Mouse (Mus musculus) retina, postnatal 1 day (tissue): ENCODE data around the gene Vps16.

Experiments used
- DNase-seq: peaks from one replicate; pipeline ENCODE4 v3.0.0-alpha.2; 2012

Gene Vps16

DNA sequence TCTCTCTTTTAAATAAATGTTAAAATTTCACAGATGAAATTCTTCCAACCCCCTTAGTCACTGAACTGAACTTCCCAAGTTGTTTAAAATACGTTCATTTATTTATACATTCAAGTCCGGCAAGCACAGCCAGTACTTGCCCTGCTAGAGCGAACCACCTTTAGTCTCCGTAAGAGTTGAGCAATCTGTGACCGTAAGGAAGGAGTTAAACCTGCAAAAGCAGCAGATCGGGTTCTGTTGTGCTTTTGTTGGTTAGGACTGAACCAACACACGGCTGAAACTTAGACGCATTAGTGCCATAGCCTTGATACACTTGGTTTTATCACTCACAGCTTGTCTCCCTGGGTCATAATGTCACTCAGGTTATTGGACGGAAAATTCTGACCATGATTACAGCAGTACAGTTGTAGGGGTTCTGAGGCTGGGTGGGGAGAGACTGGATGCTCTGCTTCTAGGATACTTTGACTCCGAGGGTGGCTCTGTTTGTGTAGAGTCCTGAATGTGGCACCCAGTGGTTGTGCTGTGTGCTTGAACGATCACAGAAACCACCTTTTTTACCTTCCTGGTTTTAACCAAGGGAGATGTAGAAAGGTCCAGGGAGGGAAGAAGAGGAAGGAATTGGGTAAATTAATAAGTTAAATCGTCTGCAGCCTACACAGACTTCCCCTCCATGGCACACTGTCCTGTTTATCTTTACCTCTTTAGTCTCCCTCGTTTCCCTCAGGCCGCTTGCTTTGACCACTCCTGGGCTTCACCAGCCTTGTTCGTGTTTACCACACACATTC lies 37.3 kb downstream of the Vps16 start:
- DNase-seq, result no peak

DNA sequence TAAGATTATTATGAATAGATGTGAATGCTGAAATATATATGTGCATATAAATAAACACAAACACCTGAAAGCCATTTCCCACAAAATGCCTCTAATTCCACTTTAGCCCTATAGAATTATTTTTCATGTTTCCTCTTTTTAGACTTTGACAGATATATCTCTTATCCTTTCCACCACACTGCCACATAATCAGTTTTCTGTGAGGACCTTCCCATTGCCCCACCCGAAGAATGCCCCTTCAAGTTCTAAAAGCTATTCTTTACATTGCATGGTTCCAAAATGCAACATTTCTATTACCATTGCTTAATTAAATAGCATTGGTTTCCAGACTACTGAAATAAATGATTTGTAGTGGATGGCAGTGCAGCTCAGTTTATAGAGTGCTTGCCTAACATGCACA lies 42.3 kb downstream of the Vps16 start:
- DNase-seq, result no peak

DNA sequence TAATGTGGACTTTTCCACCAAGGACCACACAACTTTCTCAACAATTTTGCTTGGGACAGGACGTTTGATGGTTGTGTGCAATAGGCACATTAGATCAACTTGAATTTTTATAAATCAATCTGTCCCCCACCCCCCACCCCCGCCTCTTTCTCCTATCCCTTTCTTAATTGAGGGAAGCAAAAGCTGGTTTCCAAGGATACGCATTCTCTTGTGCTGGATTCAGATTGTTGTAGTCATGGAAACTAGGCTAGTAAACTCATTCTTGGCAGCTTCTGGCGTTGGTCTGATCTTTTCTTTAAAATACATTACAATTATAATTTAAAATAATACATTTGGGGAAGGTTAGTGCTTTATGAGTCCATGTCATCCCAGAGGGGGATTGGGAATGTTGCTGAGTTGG lies 45.2 kb downstream of the Vps16 start:
- peak; percentile 57 for DNase-seq

DNA sequence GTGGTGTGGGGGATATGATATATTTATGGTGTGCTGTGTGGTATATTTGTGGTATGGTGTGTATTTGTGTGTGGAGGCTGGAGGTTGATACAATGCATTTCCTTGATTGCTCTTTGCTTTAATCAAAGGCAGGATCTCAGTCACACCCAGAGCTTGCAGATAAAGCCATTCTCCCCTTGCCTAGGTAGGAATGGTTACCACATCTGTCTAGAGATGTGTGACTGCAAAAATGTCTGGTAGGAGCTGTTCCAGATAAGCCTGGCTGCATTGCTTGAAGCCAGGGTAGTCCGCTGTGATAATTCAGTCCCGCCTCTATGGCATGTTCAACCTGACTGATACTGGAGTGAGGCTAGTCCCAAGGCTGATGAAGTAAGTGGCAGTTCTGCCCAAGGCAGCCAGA lies 45.8 kb downstream of the Vps16 start:
- no peak for DNase-seq

DNA sequence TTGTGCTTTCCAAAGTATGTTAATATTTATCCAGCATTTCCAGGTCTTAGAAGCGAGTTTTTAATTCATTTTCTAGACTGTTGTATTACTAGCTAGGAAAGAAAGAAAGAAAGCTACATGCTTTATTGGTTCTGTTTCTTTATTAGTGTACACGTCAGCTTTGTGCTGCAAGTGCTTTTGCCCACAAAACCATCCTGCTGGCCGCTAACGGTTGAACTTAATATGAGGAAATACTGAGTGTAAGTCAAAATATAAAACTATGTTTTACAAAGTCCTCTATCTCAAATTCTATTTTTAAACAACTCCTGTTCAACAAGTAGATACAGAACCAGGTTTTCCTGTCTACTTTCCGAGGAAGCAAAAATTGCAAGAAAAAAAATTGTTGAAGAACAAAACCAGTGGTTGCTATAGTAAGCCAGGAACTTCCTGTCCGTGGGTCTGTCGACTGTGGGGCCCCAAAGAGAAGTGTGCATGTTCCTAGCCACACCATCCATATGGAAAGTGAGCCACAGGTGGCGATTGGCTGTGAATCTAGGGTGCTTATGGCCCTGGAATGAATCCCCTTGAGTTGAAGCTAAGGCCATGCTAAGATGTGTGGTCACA lies 48.9 kb downstream of the Vps16 start:
- DNase-seq, result no peak

DNA sequence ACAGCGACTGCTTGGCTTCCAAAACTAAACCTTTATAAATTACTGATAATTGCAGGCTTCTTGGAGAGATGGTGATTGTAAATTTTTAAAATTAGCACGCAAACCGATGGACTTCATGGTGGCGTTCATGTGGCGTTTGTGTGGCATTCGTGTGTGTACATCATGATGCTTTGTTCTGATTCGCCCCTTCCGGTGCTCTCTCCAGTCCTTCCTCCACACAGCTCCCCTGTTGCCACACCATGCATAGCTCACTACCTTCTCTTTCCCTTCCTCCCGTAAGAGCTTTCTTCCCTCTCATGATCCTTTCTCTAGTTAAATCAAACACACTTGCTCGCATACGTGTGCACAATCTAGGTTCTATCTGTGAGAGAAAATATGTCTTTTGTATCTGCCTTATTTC lies 51.6 kb downstream of the Vps16 start:
- DNase-seq, result no peak

DNA sequence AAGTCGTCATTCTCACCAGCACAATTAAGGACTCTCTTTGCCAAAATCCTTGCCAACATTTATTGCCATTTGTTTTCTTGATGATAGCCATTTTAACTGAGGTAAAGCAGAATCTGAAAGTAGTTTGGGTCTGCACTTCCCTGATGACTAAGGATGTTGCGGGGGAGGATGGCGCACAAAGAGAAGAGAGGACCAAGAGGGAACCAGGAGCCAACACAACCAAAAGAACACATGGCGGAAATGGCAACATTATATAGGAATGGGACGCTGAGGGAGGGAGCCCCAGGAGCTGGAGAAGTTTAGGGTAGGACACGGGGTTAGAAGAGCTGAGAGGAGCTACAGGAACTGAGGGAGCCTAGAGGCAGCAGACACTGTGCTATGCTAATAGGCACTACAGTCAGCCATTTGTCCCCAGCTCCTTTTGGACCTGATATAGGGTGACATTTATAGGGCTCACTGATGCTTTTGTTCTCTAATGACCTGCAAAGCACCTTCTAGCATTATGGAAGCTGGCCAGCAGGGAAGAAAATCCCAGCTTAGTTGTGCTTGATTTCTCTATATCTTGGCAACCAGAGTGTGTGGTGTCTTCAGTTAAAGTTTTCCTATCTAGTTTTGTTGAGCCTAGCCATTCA lies 52.6 kb downstream of the Vps16 start:
- peak; percentile 38 for DNase-seq

DNA sequence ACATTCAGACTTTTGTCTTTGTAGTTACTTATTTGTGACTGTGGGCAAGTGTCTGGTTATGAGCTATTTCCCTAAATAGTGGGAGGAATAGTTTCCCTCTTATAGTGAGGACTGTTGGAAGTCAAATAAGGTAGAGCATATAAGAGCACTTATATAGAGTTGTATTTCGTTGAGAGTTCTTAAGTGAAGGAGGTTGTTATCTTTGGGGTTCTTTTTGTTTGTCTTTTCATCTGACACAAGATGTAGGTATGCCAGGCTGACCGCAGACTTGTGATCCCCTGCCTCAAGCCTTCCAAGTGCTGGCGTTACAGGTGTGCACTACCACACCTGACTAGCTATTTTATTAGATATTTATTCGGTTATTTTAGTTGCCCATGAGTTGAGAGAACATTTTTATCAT lies 58.0 kb downstream of the Vps16 start:
- no peak for DNase-seq

DNA sequence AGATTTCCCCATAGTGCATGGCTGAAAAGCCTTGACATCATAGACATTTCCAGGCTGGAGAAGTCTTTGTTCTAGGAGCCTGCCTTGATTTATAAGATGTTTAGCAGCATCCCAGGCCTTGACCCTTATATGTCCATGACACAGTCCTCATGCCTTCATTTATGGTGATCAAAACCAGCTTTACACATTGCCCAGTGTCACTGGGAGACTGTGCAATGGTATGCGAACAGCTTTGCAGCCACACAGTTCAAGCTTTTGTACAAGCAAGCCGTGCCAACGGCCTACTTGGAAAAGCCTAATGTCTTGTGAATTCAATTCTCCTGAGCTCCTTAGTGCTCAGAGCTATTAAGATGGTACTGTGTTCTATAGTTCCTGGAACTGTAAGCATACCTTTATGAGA lies 58.6 kb downstream of the Vps16 start:
- no peak for DNase-seq

DNA sequence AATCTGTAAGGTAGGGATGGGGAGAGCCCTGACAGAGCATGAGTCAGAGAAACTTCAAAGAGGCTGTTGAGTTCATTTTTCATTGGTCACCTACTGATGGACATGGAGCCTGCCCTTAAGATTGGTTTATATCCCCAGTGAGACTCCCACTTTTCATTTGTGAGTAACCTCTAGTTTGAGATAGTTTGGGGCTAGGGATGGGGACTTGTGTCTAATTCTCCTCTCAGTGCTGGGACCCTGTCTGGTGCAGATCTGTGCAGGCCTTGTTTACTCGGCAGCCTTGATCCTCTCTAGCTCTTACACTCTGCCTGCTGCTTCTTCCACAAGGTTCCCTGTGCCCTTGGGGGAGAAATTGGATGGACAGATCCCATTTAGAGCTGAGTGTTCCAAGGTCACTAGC lies 60.1 kb downstream of the Vps16 start:
- no peak for DNase-seq

DNA sequence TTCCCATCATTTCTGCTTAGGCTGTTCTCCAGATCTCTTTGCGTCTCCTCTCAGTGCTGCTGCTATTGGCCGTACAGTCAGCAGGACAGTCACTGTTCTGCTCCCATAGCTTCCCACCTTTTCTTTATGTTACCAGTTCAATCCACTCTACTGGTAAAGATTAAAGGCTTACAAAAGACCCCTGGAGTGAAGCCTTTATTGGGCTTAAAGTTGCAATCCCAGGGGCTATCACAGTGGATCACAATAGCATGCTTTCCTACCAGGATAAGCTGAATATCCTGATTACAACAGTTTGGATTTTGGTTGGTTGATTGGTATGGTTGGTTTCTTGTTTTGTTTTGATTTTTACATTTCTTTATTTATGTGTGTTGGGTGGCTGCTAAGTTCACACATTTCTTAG lies 63.9 kb downstream of the Vps16 start:
- DNase-seq, result no peak

DNA sequence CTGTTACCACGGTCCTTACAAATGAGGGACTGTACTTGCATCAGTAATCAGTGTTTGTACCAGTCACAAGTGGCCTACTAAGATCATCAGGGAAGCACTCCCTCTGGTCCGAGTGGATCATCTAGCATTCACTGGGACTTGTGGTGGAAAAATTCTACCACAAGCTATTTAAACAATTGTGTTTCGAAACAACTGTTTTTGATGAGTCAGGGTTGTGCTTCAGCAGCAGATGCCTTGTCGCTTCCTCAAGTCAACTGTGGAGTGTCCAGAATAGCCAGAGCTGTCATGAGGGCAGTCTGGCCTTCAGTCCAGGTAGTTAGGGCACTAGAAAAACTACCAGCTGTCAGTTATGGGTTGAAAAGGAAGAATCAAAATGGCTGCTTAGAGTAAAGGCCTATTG lies 64.5 kb downstream of the Vps16 start:
- no peak for DNase-seq

DNA sequence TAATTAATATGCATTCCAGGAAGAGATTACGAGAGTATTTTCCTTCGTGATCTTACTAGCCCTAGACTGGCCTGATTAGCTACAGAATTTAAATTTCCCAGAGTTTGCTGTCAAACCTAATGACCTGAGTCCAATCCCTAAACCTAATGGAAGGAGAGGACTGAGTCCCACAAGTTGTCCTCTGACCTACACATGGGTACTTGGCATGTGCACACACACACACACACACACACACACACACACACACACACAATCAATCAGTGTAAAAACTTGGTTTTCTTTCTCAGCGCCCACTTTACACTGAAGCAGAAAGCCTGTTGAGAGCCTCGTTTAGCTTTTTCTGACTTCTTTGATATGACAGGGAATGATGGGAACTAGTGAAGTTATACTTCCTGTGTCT lies 67.0 kb downstream of the Vps16 start:
- DNase-seq, result peak; percentile 79

DNA sequence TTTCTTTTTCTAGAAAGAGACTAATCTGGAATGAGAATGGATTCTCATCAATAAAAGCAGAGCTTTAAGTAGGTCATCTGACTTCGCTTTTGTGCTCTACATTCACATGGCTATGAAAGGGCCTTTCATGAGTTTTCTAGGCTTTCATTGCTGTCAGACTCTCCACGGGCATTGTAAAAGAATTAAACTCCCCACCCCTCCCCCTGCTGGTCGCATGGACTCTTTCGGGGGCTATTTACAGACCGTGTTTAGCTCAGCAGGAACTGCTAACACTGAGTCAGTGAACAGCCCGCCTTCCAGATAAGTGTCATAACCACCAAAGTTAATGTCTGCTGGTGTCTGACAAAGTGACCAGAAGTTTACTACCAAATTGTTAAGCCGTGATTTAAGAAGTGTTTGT lies 67.4 kb downstream of the Vps16 start:
- peak; percentile 94 for DNase-seq
